Mouse (Mus musculus) megakaryocyte, embryonic 14.5 days (primary cell): Measurements from ENCODE around the gene Dnaja2. TPM values are rescaled to one million over a fixed set of nuclear protein-coding genes. Genes with fewer than 3 reads are reported as not detected.

Source experiments
- H3K27me3 ChIP-seq: replicated peaks from 2 replicates; pipeline ENCODE3; 2012; ENCODE audit warnings: inconsistent platforms
- H3K36me3 ChIP-seq: replicated peaks from 2 replicates; pipeline ENCODE3; 2012; ENCODE audit warnings: low read length, inconsistent platforms, mixed read lengths
- H3K4me1 ChIP-seq: 2 replicates; pipeline ENCODE4 v1.6.1; 2012; ENCODE audit warnings: inconsistent platforms
- H3K4me3 ChIP-seq: replicated peaks from 2 replicates; pipeline ENCODE3; 2012; ENCODE audit warnings: moderate library complexity, mild to moderate bottlenecking, inconsistent platforms
- H3K9me3 ChIP-seq: 2 replicates; pipeline ENCODE4 v1.6.1; 2012; ENCODE audit warnings: inconsistent platforms
- FLI1 ChIP-seq: IDR thresholded peaks from 2 replicates; pipeline ENCODE4 v1.6.1; 2012; ENCODE audit warnings: low read length, inconsistent platforms, mixed read lengths
- GATA1 ChIP-seq: IDR thresholded peaks from 3 replicates; pipeline ENCODE4 v1.6.1; 2012; ENCODE audit warnings: mixed read lengths, low read length, inconsistent platforms, borderline replicate concordance
- polyA plus RNA-seq: library from polyadenylated mRNA; stranded (reverse); fragments of >175 nt; gene quantifications from 2 replicates; pipeline ENCODE4 v1.2.3, GENCODE M21; 2012; ENCODE audit warnings: low replicate concordance; ENCODE audit not compliant: insufficient read depth

Dnaja2 gene
- polyA plus RNA-seq, 1 experiment, result 44.5 TPM

- Histone ChIP-seq H3K4me1 (peaks cover 27% of the 10 kb centered on the region), H3K9me3 (no peaks in the 10 kb centered on the region), H3K4me3 (peak within 1 kb of the TSS; percentile 99), H3K27me3 (peaks cover 11% of the 10 kb centered on the region), H3K36me3 (peaks cover 11% of the 10 kb centered on the region)
- TF ChIP-seq FLI1 (no peak), GATA1 (no peak)
Observed at GRCm38 (mm10) chr8:85492125-85492875, 62.8 kb downstream of the Dnaja2 start, which contains the start of gene Gpt2. Gpt2 (plus strand) TSS chr8:85492576.

- Histone ChIP-seq H3K4me3 (no peak overlapping the region), H3K36me3 (no peaks in the 10 kb centered on the region), H3K27me3 (peaks cover 11% of the 10 kb centered on the region), H3K4me1 (peaks cover 24% of the 10 kb centered on the region), H3K9me3 (peaks cover 6% of the 10 kb centered on the region)
- TF ChIP-seq FLI1 (no peak), GATA1 (no peak)
Observed at GRCm38 (mm10) chr8:85489546-85489945, 65.6 kb downstream of the Dnaja2 start.

DNA sequence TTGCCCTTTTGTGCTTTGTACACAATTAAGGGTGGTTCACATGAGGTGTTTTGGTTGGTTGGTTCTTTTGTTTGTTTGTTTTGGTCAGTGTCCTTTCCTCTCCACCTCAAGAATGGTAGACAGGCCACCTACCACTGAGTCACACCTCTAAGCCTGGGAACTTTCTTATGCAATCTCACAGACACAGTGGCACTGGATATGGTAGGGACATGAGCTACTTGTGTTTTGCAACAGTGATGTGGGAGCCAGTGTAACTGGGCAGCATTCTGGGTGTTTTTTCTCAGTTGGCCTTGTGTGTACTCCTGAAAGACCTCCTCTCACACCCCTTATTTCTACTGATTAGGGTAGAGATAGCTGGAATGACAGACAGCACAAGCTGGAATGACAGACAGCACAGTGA lies 66.5 kb downstream of the Dnaja2 start:
- no peak for TF ChIP-seq FLI1
- Histone ChIP-seq H3K4me1 (peaks cover 21% of the 10 kb centered on the region), H3K36me3 (no peaks in the 10 kb centered on the region), H3K27me3 (peaks cover 9% of the 10 kb centered on the region), H3K4me3 (no peak overlapping the region), H3K9me3 (peaks cover 6% of the 10 kb centered on the region)

DNA sequence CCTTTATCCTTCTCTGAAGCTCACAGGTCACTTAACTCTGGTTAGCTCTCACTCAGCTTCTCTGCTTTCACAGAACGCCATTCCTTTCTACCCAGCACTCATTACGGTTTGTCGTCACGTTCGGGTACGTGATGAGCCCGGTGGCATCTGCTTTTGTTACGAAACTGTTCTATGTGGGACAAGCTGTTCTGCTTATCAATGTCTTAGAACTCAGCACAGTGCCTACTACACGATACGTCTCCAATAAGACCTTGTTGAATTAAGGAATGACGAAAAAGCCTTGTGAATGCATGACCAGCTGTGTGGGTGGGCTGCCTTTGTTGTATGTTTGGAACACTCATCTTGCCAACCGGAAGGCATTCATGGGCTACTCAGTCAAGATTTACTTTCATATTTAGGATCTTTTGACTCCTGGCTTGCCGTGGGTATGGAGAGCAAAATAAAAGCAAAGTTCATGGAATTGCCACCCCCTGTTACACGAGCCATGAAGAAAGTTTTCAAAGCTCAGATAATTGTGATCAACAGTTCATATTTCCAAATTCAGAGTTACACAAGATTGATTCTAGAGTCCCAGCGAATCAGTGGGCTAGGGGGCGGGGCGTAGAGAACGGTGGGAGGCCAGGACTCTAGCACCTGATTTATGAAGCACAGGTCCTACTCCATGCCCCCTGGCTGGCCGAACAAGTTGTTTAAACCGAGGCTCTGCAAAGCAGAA lies 67.1 kb downstream of the Dnaja2 start:
- Histone ChIP-seq H3K27me3 (peaks cover 6% of the 10 kb centered on the region), H3K9me3 (peaks cover 6% of the 10 kb centered on the region), H3K4me1 (peaks cover 15% of the 10 kb centered on the region), H3K4me3 (no peak overlapping the region), H3K36me3 (no peaks in the 10 kb centered on the region)
- no peak for TF ChIP-seq GATA1
- no peak for TF ChIP-seq FLI1

Other genes starting within 250 kb of the Dnaja2 start
- gene Mylk3, start 169.0 kb downstream of the Dnaja2 start, polyA plus RNA-seq, result 4.2 TPM in 1 of 2 replicates, not detected in the other
- 34.8 TPM in 1 of 2 replicates, not detected in the other for gene 4921524J17Rik, start 122.5 kb downstream of the Dnaja2 start, polyA plus RNA-seq
- gene Gpt2, start 62.8 kb downstream of the Dnaja2 start, polyA plus RNA-seq, result 2.5 and 4.4 TPM in 2 replicates
- gene Neto2, start 145.6 kb upstream of the Dnaja2 start, polyA plus RNA-seq, result 0.09 TPM in 1 of 2 replicates, not detected in the other